Mouse (Mus musculus) olfactory bulb, adult 2 months (tissue): ENCODE data around the gene Dlx2. TPM values are rescaled to one million over a fixed set of nuclear protein-coding genes. Genes with fewer than 3 reads are reported as not detected.

Experiments
- H3K27ac ChIP-seq: fragments of 200-500 bp; 2 replicates; pipeline ENCODE4 v1.5.1; 2012; ENCODE audit warnings: low read depth, low read length; ENCODE audit not compliant: insufficient read depth
- H3K4me1 ChIP-seq: fragments of 200-500 bp; 2 replicates; pipeline ENCODE4 v1.6.1; 2012; ENCODE audit warnings: low read length; ENCODE audit not compliant: control insufficient read depth, insufficient read depth
- H3K4me3 ChIP-seq: fragments of 200-500 bp; 2 replicates; pipeline ENCODE4 v1.5.1; 2012; ENCODE audit warnings: mild to moderate bottlenecking, low read depth, low read length, moderate library complexity; ENCODE audit not compliant: insufficient read depth
- CTCF ChIP-seq: fragments of 200-500 bp; IDR thresholded peaks from 2 replicates; pipeline ENCODE4 v1.5.1; 2012; ENCODE audit warnings: low read depth, mild to moderate bottlenecking, low read length, moderate library complexity; ENCODE audit not compliant: insufficient read depth
- POLR2A ChIP-seq: fragments of 200-500 bp; IDR thresholded peaks from 2 replicates; pipeline ENCODE4 v1.6.1; 2012; ENCODE audit warnings: mild to moderate bottlenecking, low read depth, low read length, moderate library complexity; ENCODE audit not compliant: insufficient read depth
- WGBS: fragments of 180-500 bp; shearing (Covaris S2); methylation state at CpG from one replicate; pipeline ENCODE4 v1.1.7; 2018; 5-methylcytosine and 5-hydroxymethylcytosine counted together
- polyA plus RNA-seq: library from polyadenylated mRNA; stranded (reverse); fragments of >200 nt; gene quantifications from 2 replicates; pipeline ENCODE4 v1.2.4, GENCODE M21; 2012; ENCODE audit warnings: low replicate concordance; ENCODE audit not compliant: missing spikeins, insufficient read depth, insufficient read length

The Dlx2 gene
- polyA plus RNA-seq, 1 experiment = not detected

- H3K4me1 ChIP-seq = peaks cover 7% of the 10 kb centered on the region; the same call in 1 of the 2 replicates
- TF ChIP-seq CTCF (no peak), POLR2A (no peak)
- 73% methylated on average over 3 of the region's 3 CpGs for WGBS
- H3K4me3 ChIP-seq = no peak overlapping the region
- no peak overlapping the region for H3K27ac ChIP-seq
Measured at GRCm38 (mm10) chr2:71550330-71550729, 3.8 kb upstream of the Dlx2 start.

GRCm38 (mm10) chr2:71547829-71548228, 1.3 kb upstream of the Dlx2 start:
- Histone ChIP-seq H3K4me1 (peaks cover 7% of the 10 kb centered on the region), H3K4me3 (no peak overlapping the region), H3K27ac (no peak overlapping the region)
- 7% methylated on average over 8 of the region's 8 CpGs for WGBS
- TF ChIP-seq CTCF = peak; percentile 73
- TF ChIP-seq POLR2A = no peak

- Histone ChIP-seq H3K4me1 (peaks cover 9% of the 10 kb centered on the region), H3K27ac (peak overlapping the region; percentile 98), H3K4me3 (peak overlapping the region; percentile 96)
- 1% methylated on average over 59 of the region's 59 CpGs for WGBS
- TF ChIP-seq POLR2A = no peak
- TF ChIP-seq CTCF = no peak
Measured at GRCm38 (mm10) chr2:71545882-71546639, 493 bp downstream of the Dlx2 start.

- no peak for TF ChIP-seq CTCF
- no peak; the same call in 1 of the 2 replicates for TF ChIP-seq POLR2A
- 3% methylated on average over 32 of the region's 32 CpGs for WGBS
- Histone ChIP-seq H3K27ac (peak overlapping the region; percentile 98), H3K4me3 (peak overlapping the region; percentile 96), H3K4me1 (peaks cover 15% of the 10 kb centered on the region)
Measured at GRCm38 (mm10) chr2:71545401-71545881, 1.1 kb downstream of the Dlx2 start.

GRCm38 (mm10) chr2:71544391-71545285, 1.9 kb downstream of the Dlx2 start:
- H3K4me1 ChIP-seq = peaks cover 19% of the 10 kb centered on the region
- 3% methylated on average over 61 of the region's 61 CpGs for WGBS
- peak overlapping the region; percentile 98 for H3K27ac ChIP-seq
- peak overlapping the region; percentile 96 for H3K4me3 ChIP-seq
- TF ChIP-seq CTCF = no peak
- no peak for TF ChIP-seq POLR2A

- Histone ChIP-seq H3K27ac (peak overlapping the region; percentile 98), H3K4me1 (peaks cover 24% of the 10 kb centered on the region), H3K4me3 (peak overlapping the region; percentile 96)
- no peak for TF ChIP-seq CTCF
- no peak for TF ChIP-seq POLR2A
- WGBS = 7% methylated on average over 20 of the region's 20 CpGs
Measured at GRCm38 (mm10) chr2:71543948-71544347, 2.6 kb downstream of the Dlx2 start.

GRCm38 (mm10) chr2:71543531-71543930, 3.0 kb downstream of the Dlx2 start:
- Histone ChIP-seq H3K27ac (peak overlapping the region; percentile 98), H3K4me1 (peaks cover 28% of the 10 kb centered on the region), H3K4me3 (peak overlapping the region; percentile 96)
- WGBS = 6% methylated on average over 9 of the region's 9 CpGs
- TF ChIP-seq POLR2A (no peak), CTCF (no peak)

GRCm38 (mm10) chr2:71542816-71543301, 3.7 kb downstream of the Dlx2 start:
- Histone ChIP-seq H3K4me1 (peaks cover 30% of the 10 kb centered on the region), H3K4me3 (peak overlapping the region; percentile 56), H3K27ac (peak overlapping the region; percentile 100)
- 4% methylated on average over 29 of the region's 30 CpGs for WGBS
- no peak for TF ChIP-seq CTCF
- peak; percentile 52 for TF ChIP-seq POLR2A
